Mouse (Mus musculus) MEL (cell line): ENCODE data around the gene Il4ra.

Experiments
- CTCF ChIP-seq, 3 experiments: IDR thresholded peaks in 2 of 3; conservative IDR thresholded peaks in 1 of 3; 2 replicates each; pipeline ENCODE4 v1.5.1; 2011 to 2012; ENCODE audit warnings: low read length in 3 of 3, low read depth in 2 of 3, mild to moderate bottlenecking in 2 of 3, improper control_type of control experiment in 1 of 3, inconsistent platforms in 1 of 3, mixed read lengths in 1 of 3, moderate library complexity in 1 of 3; ENCODE audit not compliant: control insufficient read depth in 1 of 3, insufficient read depth in 1 of 3, poor library complexity in 1 of 3, severe bottlenecking in 1 of 3
- KAT2A ChIP-seq: conservative IDR thresholded peaks from 2 replicates; pipeline ENCODE4 v1.6.1; 2012; ENCODE audit warnings: low read depth, low read length, improper control_type of control experiment, inconsistent platforms
- MAX ChIP-seq: IDR thresholded peaks from 2 replicates; pipeline ENCODE4 v1.6.1; 2011; ENCODE audit warnings: low read length, improper control_type of control experiment
- NELFE ChIP-seq: IDR thresholded peaks from 2 replicates; pipeline ENCODE4 v1.6.1; 2011; ENCODE audit warnings: low read depth, low read length, improper control_type of control experiment
- USF1 ChIP-seq: IDR thresholded peaks from 2 replicates; pipeline ENCODE4 v1.6.1; 2014; ENCODE audit warnings: low read depth, mild to moderate bottlenecking, inconsistent platforms, low read length, improper control_type of control experiment, moderate library complexity

DNA sequence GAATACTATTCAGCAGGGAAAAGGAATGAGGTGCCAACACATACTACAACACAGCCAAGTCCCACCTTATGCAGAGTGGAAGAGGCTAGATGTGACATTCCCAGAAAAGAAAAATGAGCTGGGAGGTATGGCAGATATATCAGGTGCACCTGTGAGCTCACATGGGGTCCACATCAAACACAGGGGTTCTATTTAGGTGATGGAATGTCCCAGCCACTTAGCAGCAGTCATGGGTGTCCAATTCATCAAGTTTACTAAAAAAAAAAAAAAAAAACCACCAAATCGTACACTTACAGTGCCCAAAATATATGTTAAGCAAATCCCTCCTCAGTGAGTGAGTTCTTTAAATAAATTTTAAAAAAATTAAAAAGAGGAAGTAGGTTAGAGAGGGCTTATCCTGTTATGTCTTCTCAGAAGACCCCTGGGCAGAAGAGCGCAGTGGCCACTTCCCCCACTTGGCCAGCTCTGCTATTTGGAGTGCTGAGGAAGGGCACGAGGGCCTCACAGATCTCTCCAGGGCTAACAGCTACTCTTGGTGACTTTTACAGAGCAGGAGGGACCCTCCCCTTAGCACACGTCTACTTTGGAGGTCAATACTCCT is 47.6 kb downstream of the Il4ra start:
- TF ChIP-seq USF1 (no peak), NELFE (no peak), MAX (no peak), CTCF (IDR thresholded peaks at IDR 0.05 in 2 of 3, conservative IDR thresholded peaks at IDR 0.05 in 1 of 3; ENCODE audit: control insufficient read depth in 1 of 3, insufficient read depth in 1 of 3, low read depth in 2 of 3, low read length in 3 of 3, poor library complexity in 1 of 3, severe bottlenecking in 1 of 3) (no peak), KAT2A (no peak)
